Mouse (Mus musculus) intestine, embryonic 16.5 days (tissue): ENCODE measurements around the gene Porcn. TPM values are rescaled to one million over a fixed set of nuclear protein-coding genes. Genes with fewer than 3 reads are reported as not detected.

ENCODE experiments used
- ATAC-seq: fragments of 200-750 bp; cut with Nextera tagmentation; 2 replicates; pipeline ENCODE4 v1.8.0; 2017; ENCODE audit warnings: moderate TSS enrichment, moderate library complexity
- H3K27ac ChIP-seq: fragments of 300-500 bp; sonication (generic); 2 replicates; pipeline ENCODE4 v1.5.1; 2014; ENCODE audit warnings: mild to moderate bottlenecking, low read length
- H3K27me3 ChIP-seq: fragments of 300-500 bp; sonication (generic); replicated peaks from 2 replicates; pipeline ENCODE4 v1.6.1; 2014; ENCODE audit warnings: low read length, control low read depth, mixed read lengths; ENCODE audit not compliant: control insufficient read depth, insufficient read depth
- H3K36me3 ChIP-seq: fragments of 300-500 bp; sonication (generic); 2 replicates; pipeline ENCODE4 v1.6.1; 2014; ENCODE audit warnings: low read length, control low read depth; ENCODE audit not compliant: control insufficient read depth, insufficient read depth
- H3K4me1 ChIP-seq: fragments of 300-500 bp; sonication (generic); 2 replicates; pipeline ENCODE4 v1.6.1; 2014; ENCODE audit warnings: low read length, control low read depth, mixed read lengths; ENCODE audit not compliant: control insufficient read depth, insufficient read depth
- H3K4me2 ChIP-seq: fragments of 300-500 bp; sonication (generic); 2 replicates; pipeline ENCODE4 v1.6.1; 2014; ENCODE audit warnings: low read depth, low read length, control low read depth
- H3K4me3 ChIP-seq: fragments of 300-500 bp; sonication (generic); 2 replicates; pipeline ENCODE4 v1.5.1; 2014; ENCODE audit warnings: mild to moderate bottlenecking, low read length
- H3K9ac ChIP-seq: fragments of 300-500 bp; sonication (generic); 2 replicates; pipeline ENCODE4 v1.6.1; 2014; ENCODE audit warnings: low read depth, low read length
- H3K9me3 ChIP-seq: fragments of 300-500 bp; sonication (generic); 2 replicates; pipeline ENCODE4 v1.6.1; 2016; ENCODE audit warnings: low read length, control low read depth; ENCODE audit not compliant: control insufficient read depth
- WGBS: fragments of 180-500 bp; shearing (Covaris S2); extraction: QIAGEN DNeasy Blood & Tissue Kit; methylation state at CpG from one replicate; pipeline ENCODE4 v1.1.7; 2014; 5-methylcytosine and 5-hydroxymethylcytosine counted together
- polyA plus RNA-seq: library from polyadenylated mRNA; unstranded; fragments of >200 nt; fragmentation: Nextera tagmentation; extraction: Ambion mirVana; gene quantifications from 2 replicates; pipeline ENCODE4 v1.2.1, GENCODE M21; 2015

Porcn gene
- polyA plus RNA-seq, 1 experiment from 2014 or later = 7.5 TPM

GRCm38 (mm10) chrX:8236704-8237103, 30.4 kb upstream of the Porcn start:
- Histone ChIP-seq H3K27ac (no peak overlapping the region), H3K9me3 (no peaks in the 10 kb centered on the region), H3K4me1 (no peaks in the 10 kb centered on the region), H3K36me3 (no peaks in the 10 kb centered on the region), H3K4me3 (no peak overlapping the region), H3K27me3 (no peaks in the 10 kb centered on the region), H3K4me2 (no peak overlapping the region), H3K9ac (no peak overlapping the region)
- no peak for ATAC-seq
- 90% methylated on average over 2 of the region's 2 CpGs for WGBS

GRCm38 (mm10) chrX:8233602-8234001, 27.3 kb upstream of the Porcn start:
- Histone ChIP-seq H3K9ac (no peak overlapping the region), H3K9me3 (no peaks in the 10 kb centered on the region), H3K36me3 (no peaks in the 10 kb centered on the region), H3K4me3 (no peak overlapping the region), H3K27me3 (no peaks in the 10 kb centered on the region), H3K4me1 (no peaks in the 10 kb centered on the region), H3K27ac (no peak overlapping the region), H3K4me2 (no peak overlapping the region)
- 79% methylated on average over 3 of the region's 3 CpGs for WGBS
- ATAC-seq = no peak

GRCm38 (mm10) chrX:8230272-8230671, 23.9 kb upstream of the Porcn start:
- Histone ChIP-seq H3K27ac (no peak overlapping the region), H3K9ac (no peak overlapping the region), H3K27me3 (no peaks in the 10 kb centered on the region), H3K4me2 (no peak overlapping the region), H3K4me3 (no peak overlapping the region), H3K36me3 (no peaks in the 10 kb centered on the region), H3K4me1 (no peaks in the 10 kb centered on the region), H3K9me3 (no peaks in the 10 kb centered on the region)
- no peak for ATAC-seq
- WGBS = 76% methylated on average over 4 of the region's 4 CpGs

GRCm38 (mm10) chrX:8223473-8223872, 17.1 kb upstream of the Porcn start:
- H3K9ac ChIP-seq = no peak overlapping the region
- H3K27ac ChIP-seq = no peak overlapping the region
- no peak for ATAC-seq
- no peaks in the 10 kb centered on the region for H3K27me3 ChIP-seq
- no peak overlapping the region for H3K4me2 ChIP-seq
- WGBS = 86% methylated on average over 7 of the region's 7 CpGs
- no peaks in the 10 kb centered on the region for H3K9me3 ChIP-seq
- H3K4me1 ChIP-seq = no peaks in the 10 kb centered on the region
- no peaks in the 10 kb centered on the region for H3K36me3 ChIP-seq
- no peak overlapping the region for H3K4me3 ChIP-seq

- WGBS = 57% methylated on average over 7 of the region's 7 CpGs
- no peak for ATAC-seq
These were observed 16.5 kb upstream of the Porcn start for GRCm38 (mm10) chrX:8222678-8223421.

GRCm38 (mm10) chrX:8222296-8222677, 16.0 kb upstream of the Porcn start:
- Histone ChIP-seq H3K27ac (no peak overlapping the region), H3K4me2 (no peak overlapping the region), H3K4me1 (no peaks in the 10 kb centered on the region), H3K9ac (no peak overlapping the region), H3K27me3 (no peaks in the 10 kb centered on the region), H3K9me3 (no peaks in the 10 kb centered on the region), H3K36me3 (no peaks in the 10 kb centered on the region), H3K4me3 (no peak overlapping the region)
- ATAC-seq = no peak
- 59% methylated on average over 3 of the region's 3 CpGs for WGBS

More at GRCm38 (mm10) chrX:8222678-8223421, 16.5 kb upstream of the Porcn start:
- no peak overlapping the region for H3K4me2 ChIP-seq
- no peak overlapping the region for H3K9ac ChIP-seq
- H3K27me3 ChIP-seq = no peaks in the 10 kb centered on the region
- no peak overlapping the region for H3K4me3 ChIP-seq
- H3K36me3 ChIP-seq = no peaks in the 10 kb centered on the region
- no peaks in the 10 kb centered on the region for H3K9me3 ChIP-seq
- no peaks in the 10 kb centered on the region for H3K4me1 ChIP-seq
- no peak overlapping the region for H3K27ac ChIP-seq

GRCm38 (mm10) chrX:8219651-8220050, 13.3 kb upstream of the Porcn start:
- no peak overlapping the region for H3K9ac ChIP-seq
- ATAC-seq = no peak
- H3K36me3 ChIP-seq = no peaks in the 10 kb centered on the region
- H3K4me2 ChIP-seq = no peak overlapping the region
- no peak overlapping the region for H3K4me3 ChIP-seq
- no peaks in the 10 kb centered on the region for H3K4me1 ChIP-seq
- no peak overlapping the region for H3K27ac ChIP-seq
- no peaks in the 10 kb centered on the region for H3K27me3 ChIP-seq
- 39% methylated on average over 8 of the region's 8 CpGs for WGBS
- H3K9me3 ChIP-seq = no peaks in the 10 kb centered on the region

- Histone ChIP-seq H3K9me3 (no peaks in the 10 kb centered on the region), H3K27me3 (no peaks in the 10 kb centered on the region), H3K4me1 (no peaks in the 10 kb centered on the region), H3K4me2 (no peak overlapping the region), H3K27ac (no peak overlapping the region), H3K9ac (no peak overlapping the region), H3K4me3 (no peak overlapping the region), H3K36me3 (no peaks in the 10 kb centered on the region)
- no peak for ATAC-seq
- 29% methylated on average over 2 of the region's 2 CpGs for WGBS
These were observed 11.8 kb upstream of the Porcn start for GRCm38 (mm10) chrX:8218114-8218513.

- H3K36me3 ChIP-seq = no peaks in the 10 kb centered on the region
- 48% methylated on average over 6 of the region's 6 CpGs for WGBS
- H3K4me3 ChIP-seq = no peak overlapping the region
- H3K9me3 ChIP-seq = no peaks in the 10 kb centered on the region
- no peak for ATAC-seq
- no peak overlapping the region for H3K27ac ChIP-seq
- H3K27me3 ChIP-seq = no peaks in the 10 kb centered on the region
- H3K9ac ChIP-seq = no peak overlapping the region
- no peaks in the 10 kb centered on the region for H3K4me1 ChIP-seq
- H3K4me2 ChIP-seq = no peak overlapping the region
These were observed 11.1 kb upstream of the Porcn start for GRCm38 (mm10) chrX:8217383-8217782.
